Mouse (Mus musculus): ENCODE results near the gene Asic1. TPM values are rescaled to one million over a fixed set of nuclear protein-coding genes. Genes with fewer than 3 reads are reported as not detected.
"Not testable (repeated sequence)": the region's sequence is repeated elsewhere in the genome, so short reads cannot be mapped to it uniquely, and the experiment has no call there.

The Asic1 gene
- polyA plus RNA-seq, 1 experiment from 2014 or later, result 0.30 TPM

- H3K4me1 ChIP-seq (ENCODE audit: control insufficient read depth, low read depth, low read length), result no peaks in the 10 kb centered on the region
- no peak overlapping the region for H3K4me2 ChIP-seq (ENCODE audit: low read depth, low read length)
- H3K9me3 ChIP-seq (replicated peaks; ENCODE audit: control insufficient read depth, low read length), result no peaks in the 10 kb centered on the region
- no peaks in the 10 kb centered on the region for H3K36me3 ChIP-seq (ENCODE audit: control insufficient read depth, insufficient read depth)
- H3K27me3 ChIP-seq (ENCODE audit: control insufficient read depth, insufficient read depth, low read depth, low read length), result no peaks in the 10 kb centered on the region; the same call in 1 of the 2 replicates
- WGBS (ENCODE audit: insufficient replicate concordance), result 16% methylated on average over 4 of the region's 4 CpGs
- no peak for ATAC-seq (ENCODE audit: low read depth)
- H3K27ac ChIP-seq (ENCODE audit: low read length), result no peak overlapping the region
- no peak overlapping the region for H3K9ac ChIP-seq (ENCODE audit: low read depth, low read length)
- H3K4me3 ChIP-seq (ENCODE audit: low read depth, low read length), result no peak overlapping the region
These were observed 20.8 kb downstream of the Asic1 start for GRCm38 (mm10) chr15:99690924-99691323.

- ATAC-seq (ENCODE audit: low read depth), result no peak
- WGBS (ENCODE audit: insufficient replicate concordance), result 42% methylated on average over 9 of the region's 9 CpGs
- no peaks in the 10 kb centered on the region for H3K4me1 ChIP-seq (ENCODE audit: control insufficient read depth, low read depth, low read length)
- H3K9me3 ChIP-seq (replicated peaks; ENCODE audit: control insufficient read depth, low read length), result no peaks in the 10 kb centered on the region
- H3K9ac ChIP-seq (ENCODE audit: low read depth, low read length), result no peak overlapping the region
- no peaks in the 10 kb centered on the region for H3K36me3 ChIP-seq (ENCODE audit: control insufficient read depth, insufficient read depth)
- H3K27ac ChIP-seq (ENCODE audit: low read length), result no peak overlapping the region
- H3K4me2 ChIP-seq (ENCODE audit: low read depth, low read length), result no peak overlapping the region
- H3K27me3 ChIP-seq (ENCODE audit: control insufficient read depth, insufficient read depth, low read depth, low read length), result no peaks in the 10 kb centered on the region; the same call in none of the 2 replicates
- no peak overlapping the region for H3K4me3 ChIP-seq (ENCODE audit: low read depth, low read length)
These were observed 21.8 kb downstream of the Asic1 start for GRCm38 (mm10) chr15:99691976-99692375.

GRCm38 (mm10) chr15:99697309-99697708 is 27.1 kb downstream of the Asic1 start:
- 31% methylated on average over 2 of the region's 2 CpGs for WGBS (ENCODE audit: insufficient replicate concordance)
- Histone ChIP-seq H3K9me3 (replicated peaks; ENCODE audit: control insufficient read depth, low read length) (no peaks in the 10 kb centered on the region), H3K27me3 (ENCODE audit: control insufficient read depth, insufficient read depth, low read depth, low read length) (no peaks in the 10 kb centered on the region; the same call in none of the 2 replicates), H3K4me2 (ENCODE audit: low read depth, low read length) (no peak overlapping the region), H3K36me3 (ENCODE audit: control insufficient read depth, insufficient read depth) (no peaks in the 10 kb centered on the region), H3K4me1 (ENCODE audit: control insufficient read depth, low read depth, low read length) (peaks cover 15% of the 10 kb centered on the region), H3K27ac (ENCODE audit: low read length) (no peak overlapping the region), H3K9ac (ENCODE audit: low read depth, low read length) (no peak overlapping the region), H3K4me3 (ENCODE audit: low read depth, low read length) (no peak overlapping the region)
- ATAC-seq (ENCODE audit: low read depth), result no peak

- WGBS (ENCODE audit: insufficient replicate concordance), result 31% methylated on average over 20 of the region's 20 CpGs
- ATAC-seq (ENCODE audit: low read depth), result no peak
- Histone ChIP-seq H3K36me3 (ENCODE audit: control insufficient read depth, insufficient read depth) (no peaks in the 10 kb centered on the region), H3K4me1 (ENCODE audit: control insufficient read depth, low read depth, low read length) (peaks cover 23% of the 10 kb centered on the region), H3K4me2 (ENCODE audit: low read depth, low read length) (no peak overlapping the region), H3K9me3 (replicated peaks; ENCODE audit: control insufficient read depth, low read length) (no peaks in the 10 kb centered on the region), H3K27ac (ENCODE audit: low read length) (no peak overlapping the region), H3K4me3 (ENCODE audit: low read depth, low read length) (no peak overlapping the region), H3K9ac (ENCODE audit: low read depth, low read length) (no peak overlapping the region), H3K27me3 (ENCODE audit: control insufficient read depth, insufficient read depth, low read depth, low read length) (no peaks in the 10 kb centered on the region; the same call in none of the 2 replicates)
These were observed 28.4 kb downstream of the Asic1 start for GRCm38 (mm10) chr15:99698533-99699085.

- no peak overlapping the region for H3K27ac ChIP-seq (ENCODE audit: low read length)
- H3K4me2 ChIP-seq (ENCODE audit: low read depth, low read length), result no peak overlapping the region
- no peaks in the 10 kb centered on the region for H3K9me3 ChIP-seq (replicated peaks; ENCODE audit: control insufficient read depth, low read length)
- no peak overlapping the region for H3K9ac ChIP-seq (ENCODE audit: low read depth, low read length)
- WGBS (ENCODE audit: insufficient replicate concordance), result 84% methylated on average over 10 of the region's 10 CpGs
- H3K4me1 ChIP-seq (ENCODE audit: control insufficient read depth, low read depth, low read length), result peaks cover 30% of the 10 kb centered on the region
- no peaks in the 10 kb centered on the region for H3K36me3 ChIP-seq (ENCODE audit: control insufficient read depth, insufficient read depth)
- no peaks in the 10 kb centered on the region; the same call in none of the 2 replicates for H3K27me3 ChIP-seq (ENCODE audit: control insufficient read depth, insufficient read depth, low read depth, low read length)
- no peak overlapping the region for H3K4me3 ChIP-seq (ENCODE audit: low read depth, low read length)
- ATAC-seq (ENCODE audit: low read depth), result no peak
These were observed 29.5 kb downstream of the Asic1 start for GRCm38 (mm10) chr15:99699715-99700114.

- WGBS (ENCODE audit: insufficient replicate concordance), result 70% methylated on average over 18 of the region's 18 CpGs
- H3K27ac ChIP-seq (ENCODE audit: low read length), result no peak overlapping the region; the same call in 1 of the 2 replicates
- ATAC-seq (ENCODE audit: low read depth), result no peak
- no peak overlapping the region for H3K9ac ChIP-seq (ENCODE audit: low read depth, low read length)
- no peaks in the 10 kb centered on the region for H3K36me3 ChIP-seq (ENCODE audit: control insufficient read depth, insufficient read depth)
- H3K27me3 ChIP-seq (ENCODE audit: control insufficient read depth, insufficient read depth, low read depth, low read length), result no peaks in the 10 kb centered on the region; the same call in none of the 2 replicates
- H3K4me2 ChIP-seq (ENCODE audit: low read depth, low read length), result no peak overlapping the region
- no peaks in the 10 kb centered on the region for H3K9me3 ChIP-seq (replicated peaks; ENCODE audit: control insufficient read depth, low read length)
- H3K4me3 ChIP-seq (ENCODE audit: low read depth, low read length), result no peak overlapping the region
- peaks cover 31% of the 10 kb centered on the region for H3K4me1 ChIP-seq (ENCODE audit: control insufficient read depth, low read depth, low read length)
These were observed 30.3 kb downstream of the Asic1 start for GRCm38 (mm10) chr15:99700219-99701106.

- H3K36me3 ChIP-seq (ENCODE audit: control insufficient read depth, insufficient read depth); H3K27ac ChIP-seq (ENCODE audit: low read length); ATAC-seq (ENCODE audit: low read depth); H3K9ac ChIP-seq (ENCODE audit: low read depth, low read length); H3K9me3 ChIP-seq (replicated peaks; ENCODE audit: control insufficient read depth, low read length); H3K27me3 ChIP-seq (ENCODE audit: control insufficient read depth, insufficient read depth, low read depth, low read length): not testable (repeated sequence)
- Histone ChIP-seq H3K4me2 (ENCODE audit: low read depth, low read length) (peak overlapping the region; percentile 67), H3K4me1 (ENCODE audit: control insufficient read depth, low read depth, low read length) (peaks cover 31% of the 10 kb centered on the region), H3K4me3 (ENCODE audit: low read depth, low read length) (peak overlapping the region; percentile 92)
- WGBS (ENCODE audit: insufficient replicate concordance), result 34% methylated on average over 16 of the region's 16 CpGs
These were observed 31.5 kb downstream of the Asic1 start for GRCm38 (mm10) chr15:99701640-99701998.

GRCm38 (mm10) chr15:99701999-99702900 is 32.1 kb downstream of the Asic1 start, which contains the start of gene Smarcd1:
Gene Smarcd1, plus strand, starts transcription at chr15:99702129.
- ATAC-seq (ENCODE audit: low read depth), result peak; percentile 90
- H3K36me3 ChIP-seq (ENCODE audit: control insufficient read depth, insufficient read depth), result peaks cover under 1% of the 10 kb centered on the region; the same call in 1 of the 2 replicates
- peak within 1 kb of the TSS; percentile 67 for H3K4me2 ChIP-seq (ENCODE audit: low read depth, low read length)
- H3K4me1 ChIP-seq (ENCODE audit: control insufficient read depth, low read depth, low read length), result peaks cover 31% of the 10 kb centered on the region
- H3K27ac ChIP-seq (ENCODE audit: low read length), result peak within 1 kb of the TSS; percentile 94
- H3K4me3 ChIP-seq (ENCODE audit: low read depth, low read length), result peak within 1 kb of the TSS; percentile 92
- WGBS (ENCODE audit: insufficient replicate concordance), result under 1% methylated on average over 58 of the region's 71 CpGs
- peak within 1 kb of the TSS; percentile 93 for H3K9ac ChIP-seq (ENCODE audit: low read depth, low read length)
- no peaks in the 10 kb centered on the region for H3K27me3 ChIP-seq (ENCODE audit: control insufficient read depth, insufficient read depth, low read depth, low read length)
- no peaks in the 10 kb centered on the region for H3K9me3 ChIP-seq (replicated peaks; ENCODE audit: control insufficient read depth, low read length)

All from liver, embryonic 16.5 days (tissue).